Mouse (Mus musculus) embryonic facial prominence, embryonic 12.5 days (tissue): Measurements from ENCODE around the gene Saa1. TPM values are rescaled to one million over a fixed set of nuclear protein-coding genes. Genes with fewer than 3 reads are reported as not detected.
"Not testable (repeated sequence)": the region's sequence is repeated elsewhere in the genome, so short reads cannot be mapped to it uniquely, and the experiment has no call there.

Source experiments
- ATAC-seq: fragments of 200-750 bp; cut with Nextera tagmentation; 2 replicates; pipeline ENCODE4 v1.8.0; 2017; ENCODE audit not compliant: insufficient number of reproducible peaks, insufficient read depth, low FRiP score, low TSS enrichment
- H3K27ac ChIP-seq: fragments of 300-500 bp; sonication (generic); 2 replicates; pipeline ENCODE4 v1.5.1; 2016; ENCODE audit warnings: mild to moderate bottlenecking
- H3K27me3 ChIP-seq: fragments of 300-500 bp; sonication (generic); 2 replicates; pipeline ENCODE4 v1.6.1; 2016; ENCODE audit warnings: mild to moderate bottlenecking, moderate library complexity
- H3K36me3 ChIP-seq: fragments of 300-500 bp; sonication (generic); 2 replicates; pipeline ENCODE4 v1.6.1; 2016; ENCODE audit warnings: mild to moderate bottlenecking
- H3K4me1 ChIP-seq: fragments of 300-500 bp; sonication (generic); 2 replicates; pipeline ENCODE4 v1.6.1; 2016
- H3K4me2 ChIP-seq: fragments of 300-500 bp; sonication (generic); replicated peaks from 2 replicates; pipeline ENCODE4 v1.6.1; 2016; ENCODE audit warnings: mild to moderate bottlenecking, moderate library complexity
- H3K4me3 ChIP-seq: fragments of 300-500 bp; sonication (generic); 2 replicates; pipeline ENCODE4 v1.5.1; 2016; ENCODE audit warnings: mild to moderate bottlenecking
- H3K9ac ChIP-seq: fragments of 300-500 bp; sonication (generic); 2 replicates; pipeline ENCODE4 v1.6.1; 2016; ENCODE audit warnings: mild to moderate bottlenecking, moderate library complexity
- H3K9me3 ChIP-seq: fragments of 300-500 bp; sonication (generic); 2 replicates; pipeline ENCODE4 v1.6.1; 2016; ENCODE audit warnings: mild to moderate bottlenecking, moderate library complexity
- WGBS: fragments of 180-500 bp; shearing (Covaris S2); methylation state at CpG from one replicate; pipeline ENCODE4 v1.1.7; 2016; 5-methylcytosine and 5-hydroxymethylcytosine counted together
- polyA plus RNA-seq: library from polyadenylated mRNA; unstranded; fragments of >200 nt; fragmentation: Nextera tagmentation; extraction: Ambion mirVana; gene quantifications from 2 replicates; pipeline ENCODE4 v1.2.1, GENCODE M21; 2016

Gene Saa1
- polyA plus RNA-seq, 1 experiment from 2014 or later = 1.1 TPM

GRCm38 (mm10) chr7:46740041-46740440, 2.7 kb downstream of the Saa1 start:
- not testable (repeated sequence) for H3K27me3 ChIP-seq, ATAC-seq, H3K4me1 ChIP-seq, H3K9ac ChIP-seq, H3K4me3 ChIP-seq, H3K36me3 ChIP-seq, H3K9me3 ChIP-seq, H3K27ac ChIP-seq, H3K4me2 ChIP-seq
- 82% methylated on average over 5 of the region's 5 CpGs for WGBS

GRCm38 (mm10) chr7:46738561-46739460, 4.0 kb downstream of the Saa1 start:
- no peak overlapping the region for H3K4me3 ChIP-seq
- no peak overlapping the region for H3K4me2 ChIP-seq
- WGBS = 82% methylated on average over 12 of the region's 12 CpGs
- ATAC-seq = no peak
- no peaks in the 10 kb centered on the region for H3K9me3 ChIP-seq
- no peaks in the 10 kb centered on the region for H3K27me3 ChIP-seq
- no peaks in the 10 kb centered on the region for H3K36me3 ChIP-seq
- no peak overlapping the region for H3K27ac ChIP-seq
- no peak overlapping the region for H3K9ac ChIP-seq
- no peaks in the 10 kb centered on the region for H3K4me1 ChIP-seq

- no peak for ATAC-seq
- Histone ChIP-seq H3K36me3 (no peaks in the 10 kb centered on the region), H3K4me3 (no peak overlapping the region), H3K9me3 (no peaks in the 10 kb centered on the region), H3K27me3 (no peaks in the 10 kb centered on the region), H3K27ac (no peak overlapping the region), H3K4me2 (no peak overlapping the region), H3K9ac (no peak overlapping the region), H3K4me1 (no peaks in the 10 kb centered on the region)
- 78% methylated on average over 2 of the region's 2 CpGs for WGBS
These were observed 7.8 kb downstream of the Saa1 start for GRCm38 (mm10) chr7:46734983-46735382.

- Histone ChIP-seq H3K36me3 (no peaks in the 10 kb centered on the region), H3K27ac (no peak within 1 kb of the TSS), H3K9ac (no peak within 1 kb of the TSS), H3K9me3 (no peaks in the 10 kb centered on the region), H3K27me3 (no peaks in the 10 kb centered on the region), H3K4me2 (no peak within 1 kb of the TSS), H3K4me3 (no peak within 1 kb of the TSS), H3K4me1 (no peaks in the 10 kb centered on the region)
- no peak for ATAC-seq
- WGBS = 84% methylated on average over 4 of the region's 4 CpGs
These were observed 10.3 kb downstream of the Saa1 start, which contains the start of gene Saa4 for GRCm38 (mm10) chr7:46732458-46732857. TSS of gene Saa4 (minus strand) at chr7:46732603.

GRCm38 (mm10) chr7:46727584-46727983, 15.2 kb downstream of the Saa1 start:
- H3K4me1 ChIP-seq = no peaks in the 10 kb centered on the region
- H3K4me2 ChIP-seq = no peak overlapping the region
- H3K27ac ChIP-seq = no peak overlapping the region
- WGBS = 90% methylated on average over 1 of the region's 1 CpGs
- no peaks in the 10 kb centered on the region for H3K9me3 ChIP-seq
- ATAC-seq = no peak
- H3K36me3 ChIP-seq = no peaks in the 10 kb centered on the region
- H3K4me3 ChIP-seq = no peak overlapping the region
- no peak overlapping the region for H3K9ac ChIP-seq
- H3K27me3 ChIP-seq = no peaks in the 10 kb centered on the region

- Histone ChIP-seq H3K4me3 (no peak overlapping the region), H3K4me1 (no peaks in the 10 kb centered on the region), H3K9me3 (no peaks in the 10 kb centered on the region), H3K27ac (no peak overlapping the region), H3K27me3 (no peaks in the 10 kb centered on the region), H3K36me3 (no peaks in the 10 kb centered on the region), H3K9ac (no peak overlapping the region), H3K4me2 (no peak overlapping the region)
- WGBS = 79% methylated on average over 5 of the region's 5 CpGs
- ATAC-seq = no peak
These were observed 18.4 kb downstream of the Saa1 start for GRCm38 (mm10) chr7:46724396-46724795.

GRCm38 (mm10) chr7:46723849-46724248, 18.9 kb downstream of the Saa1 start:
- no peak overlapping the region for H3K27ac ChIP-seq
- 92% methylated on average over 3 of the region's 3 CpGs for WGBS
- no peak overlapping the region for H3K4me3 ChIP-seq
- no peaks in the 10 kb centered on the region for H3K36me3 ChIP-seq
- no peak overlapping the region for H3K9ac ChIP-seq
- H3K4me1 ChIP-seq = no peaks in the 10 kb centered on the region
- ATAC-seq = no peak
- H3K27me3 ChIP-seq = no peaks in the 10 kb centered on the region
- no peak overlapping the region for H3K4me2 ChIP-seq
- no peaks in the 10 kb centered on the region for H3K9me3 ChIP-seq

- Histone ChIP-seq H3K27me3 (no peaks in the 10 kb centered on the region), H3K9me3 (no peaks in the 10 kb centered on the region), H3K4me1 (no peaks in the 10 kb centered on the region), H3K4me2 (no peak overlapping the region), H3K36me3 (no peaks in the 10 kb centered on the region), H3K27ac (no peak overlapping the region), H3K4me3 (no peak overlapping the region), H3K9ac (no peak overlapping the region)
- no peak for ATAC-seq
- 95% methylated on average over 6 of the region's 6 CpGs for WGBS
These were observed 19.4 kb downstream of the Saa1 start for GRCm38 (mm10) chr7:46723354-46723753.

GRCm38 (mm10) chr7:46720460-46720859, 22.3 kb downstream of the Saa1 start:
- no peaks in the 10 kb centered on the region for H3K9me3 ChIP-seq
- ATAC-seq = no peak
- H3K4me1 ChIP-seq = no peaks in the 10 kb centered on the region
- H3K27ac ChIP-seq = no peak overlapping the region
- no peaks in the 10 kb centered on the region for H3K36me3 ChIP-seq
- WGBS = 72% methylated on average over 9 of the region's 9 CpGs
- no peak overlapping the region for H3K4me3 ChIP-seq
- no peak overlapping the region for H3K4me2 ChIP-seq
- no peaks in the 10 kb centered on the region for H3K27me3 ChIP-seq
- no peak overlapping the region for H3K9ac ChIP-seq

- WGBS = 80% methylated on average over 7 of the region's 7 CpGs
- H3K9me3 ChIP-seq = no peaks in the 10 kb centered on the region
- ATAC-seq = 0 out of 2 replicates have a peak, but pooled peaks have one; percentile 52
- H3K27me3 ChIP-seq = no peaks in the 10 kb centered on the region
- H3K4me2 ChIP-seq = no peak overlapping the region
- no peak overlapping the region for H3K9ac ChIP-seq
- no peaks in the 10 kb centered on the region for H3K4me1 ChIP-seq
- no peak overlapping the region for H3K4me3 ChIP-seq
- H3K27ac ChIP-seq = no peak overlapping the region
- H3K36me3 ChIP-seq = no peaks in the 10 kb centered on the region
These were observed 23.3 kb downstream of the Saa1 start for GRCm38 (mm10) chr7:46719526-46719925.

GRCm38 (mm10) chr7:46718591-46719270, 24.0 kb downstream of the Saa1 start:
- no peak overlapping the region for H3K4me2 ChIP-seq
- 82% methylated on average over 7 of the region's 7 CpGs for WGBS
- H3K36me3 ChIP-seq = no peaks in the 10 kb centered on the region
- no peaks in the 10 kb centered on the region for H3K4me1 ChIP-seq
- no peaks in the 10 kb centered on the region for H3K9me3 ChIP-seq
- no peak overlapping the region for H3K4me3 ChIP-seq
- no peak for ATAC-seq
- no peak overlapping the region for H3K27ac ChIP-seq
- H3K27me3 ChIP-seq = no peaks in the 10 kb centered on the region
- no peak overlapping the region for H3K9ac ChIP-seq

GRCm38 (mm10) chr7:46716897-46717296, 25.9 kb downstream of the Saa1 start:
- H3K9me3 ChIP-seq = no peaks in the 10 kb centered on the region
- no peak overlapping the region for H3K9ac ChIP-seq
- H3K36me3 ChIP-seq = no peaks in the 10 kb centered on the region
- no peak overlapping the region for H3K4me3 ChIP-seq
- WGBS = 62% methylated on average over 5 of the region's 5 CpGs
- no peak for ATAC-seq
- H3K4me2 ChIP-seq = no peak overlapping the region
- no peak overlapping the region for H3K27ac ChIP-seq
- H3K4me1 ChIP-seq = no peaks in the 10 kb centered on the region
- H3K27me3 ChIP-seq = no peaks in the 10 kb centered on the region
